Mouse (Mus musculus): Measurements from ENCODE around the gene Alad.
"Not testable (repeated sequence)": the region's sequence is repeated elsewhere in the genome, so short reads cannot be mapped to it uniquely, and the experiment has no call there.

Gene Alad

GRCm38 (mm10) chr4:62486162-62486696 is 33.5 kb downstream of the Alad start:
- no peak for DNase-seq (ENCODE audit: extremely low spot score, low read depth, low spot score)

DNA sequence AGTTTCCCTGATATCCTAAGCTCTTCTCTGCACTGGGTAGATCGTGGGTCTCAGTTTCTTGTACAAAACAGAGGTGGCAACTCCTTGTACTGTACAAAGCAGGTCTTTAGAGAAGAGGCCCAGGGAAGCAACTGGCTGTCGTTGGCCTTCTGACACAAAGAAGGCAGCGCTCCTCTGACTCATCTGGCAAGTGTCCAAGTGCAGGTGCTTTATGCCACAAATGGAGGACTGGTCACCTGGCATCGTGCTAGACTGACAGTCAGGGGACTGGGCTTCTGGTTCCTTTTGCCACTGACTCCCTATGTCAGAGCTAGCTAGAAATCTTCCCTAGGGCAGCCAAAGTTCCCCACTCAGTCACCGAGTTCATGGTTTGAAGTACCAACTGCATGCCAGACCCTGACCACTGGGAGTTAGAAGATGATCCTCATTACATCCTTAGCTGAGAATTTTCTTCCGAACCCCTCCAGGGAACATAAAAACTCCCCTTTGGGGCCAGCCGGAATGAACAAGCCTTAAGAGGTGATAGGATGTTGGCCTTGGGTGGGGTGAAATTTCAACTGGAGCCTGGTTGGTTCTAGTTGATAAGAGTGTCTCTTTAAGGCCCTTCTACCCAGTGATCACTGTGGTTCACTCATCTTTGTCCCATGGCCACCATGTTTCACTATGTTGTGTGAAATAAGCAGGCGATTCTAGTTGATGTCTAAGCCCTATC is 34.1 kb downstream of the Alad start:
- no peak for DNase-seq (ENCODE audit: extremely low spot score, low read depth, low spot score)

DNA sequence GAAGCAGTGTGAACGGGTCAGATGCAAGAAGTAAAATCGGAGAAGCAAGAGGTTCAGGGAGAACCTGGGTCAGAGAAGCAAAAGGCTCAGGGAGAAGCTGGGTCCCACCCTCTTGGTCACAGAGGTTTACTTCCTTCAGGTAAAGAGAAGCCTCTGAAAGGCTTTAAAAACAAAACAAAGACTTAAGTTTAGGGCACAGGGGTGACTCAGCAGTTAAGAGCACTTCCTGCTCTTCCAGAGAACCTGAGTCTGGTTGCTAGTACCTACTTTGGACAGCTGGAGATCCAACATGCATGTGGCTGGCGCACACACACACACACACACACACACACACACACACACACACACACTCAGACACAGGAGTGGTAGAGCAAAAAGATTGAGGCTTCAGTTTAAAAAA is 34.8 kb downstream of the Alad start:
- no peak for DNase-seq (ENCODE audit: extremely low spot score, low read depth, low spot score)

DNA sequence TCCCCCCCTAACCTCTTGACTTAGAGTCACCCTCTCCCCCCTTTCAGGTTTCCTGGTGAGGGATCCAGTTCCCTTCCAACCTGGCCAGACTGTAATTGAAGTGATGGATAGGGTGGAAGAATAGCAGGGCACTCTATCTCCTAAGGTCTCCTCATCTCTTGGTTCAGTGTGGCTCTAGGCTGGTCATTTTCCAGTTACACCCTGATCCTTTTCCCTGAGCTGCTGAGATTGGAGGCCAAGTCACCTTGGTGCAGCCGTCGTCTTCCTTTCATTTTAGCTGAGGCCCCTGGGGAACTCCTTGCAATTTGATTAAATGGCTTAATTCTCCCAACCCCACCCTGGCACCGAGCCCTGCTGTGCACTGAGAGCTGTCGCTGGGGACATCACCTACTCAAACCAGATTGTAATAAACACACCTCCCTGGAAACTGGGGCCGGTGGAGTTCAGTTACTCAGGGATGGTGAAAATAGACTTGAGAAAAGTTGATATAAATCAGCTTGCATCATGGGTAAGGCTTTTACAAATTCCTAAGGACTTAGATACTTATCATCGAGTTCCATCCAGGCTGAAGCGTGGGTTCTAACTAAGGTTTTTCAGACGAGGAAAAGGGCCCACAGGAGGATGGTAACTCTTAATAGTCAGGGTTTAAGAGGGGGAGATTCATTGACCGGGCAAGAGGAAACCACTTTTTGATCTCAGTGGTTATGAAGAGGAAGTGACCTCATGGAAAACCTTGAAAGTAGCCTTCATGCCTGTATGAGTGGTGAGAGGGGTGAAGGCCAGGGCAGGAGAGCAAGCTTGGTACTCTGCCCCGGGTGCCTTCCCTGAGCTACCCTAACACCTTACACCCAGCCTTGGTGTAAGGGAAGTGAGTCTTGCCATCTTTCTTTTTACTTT is 38.8 kb downstream of the Alad start:
- no peak for DNase-seq (ENCODE audit: extremely low spot score, low read depth, low spot score)

- DNase-seq (ENCODE audit: extremely low spot score, low read depth, low spot score), result no peak
Observed at GRCm38 (mm10) chr4:62479937-62480708, 39.6 kb downstream of the Alad start, which contains the start of gene Bspry. Bspry (plus strand) TSS chr4:62480053.

DNA sequence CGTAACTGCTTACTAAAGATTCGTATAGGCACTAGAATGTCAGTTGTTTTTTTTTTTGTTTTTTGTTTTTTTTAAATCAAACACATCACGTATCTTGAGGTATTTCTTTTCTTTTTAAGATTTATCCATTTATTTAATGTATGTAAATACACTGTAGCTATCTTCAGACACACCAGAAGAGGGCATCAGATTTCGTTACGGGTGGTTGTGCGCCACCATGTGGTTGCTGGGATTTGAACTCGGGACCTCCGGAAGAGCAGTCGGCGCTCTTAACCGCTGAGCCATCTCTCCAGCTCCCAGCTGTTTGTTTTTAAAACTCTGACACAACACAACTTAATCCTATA is 40.2 kb downstream of the Alad start:
- DNase-seq (ENCODE audit: extremely low spot score, low read depth, low spot score), result not testable (repeated sequence)

DNA sequence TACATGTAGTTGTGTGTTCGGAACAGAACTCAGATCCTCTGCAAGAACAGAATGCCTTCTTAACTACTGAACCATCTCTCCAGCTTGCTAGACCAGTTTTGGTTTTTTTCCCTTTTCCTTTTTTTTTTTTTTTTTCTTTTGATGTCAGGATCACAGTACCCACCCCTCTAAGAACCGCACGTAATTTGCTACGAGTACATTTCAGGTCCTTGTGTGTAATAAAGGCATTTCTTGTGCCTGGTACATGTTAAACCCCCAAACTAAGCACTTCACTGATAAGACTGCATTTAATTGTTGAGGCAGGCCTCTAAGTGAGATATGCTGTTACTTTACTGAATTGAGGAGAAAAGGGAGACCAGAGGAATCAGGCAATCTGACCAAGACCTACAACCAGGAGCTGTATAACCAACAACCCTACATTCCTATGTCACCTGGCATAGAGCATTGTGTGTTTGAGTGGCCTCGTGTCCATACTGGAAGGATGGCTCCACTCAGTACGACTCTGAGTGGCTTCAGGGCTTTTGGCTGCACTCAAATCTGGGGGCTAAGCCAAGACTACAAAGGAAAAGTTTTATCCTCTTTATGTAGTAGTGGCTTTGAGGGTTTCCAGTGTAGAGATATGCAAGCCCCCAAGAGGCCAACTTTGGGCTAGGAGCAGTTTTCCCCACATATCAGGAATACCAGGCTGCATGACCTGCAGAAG is 42.0 kb downstream of the Alad start:
- no peak for DNase-seq (ENCODE audit: extremely low spot score, low read depth, low spot score)

DNA sequence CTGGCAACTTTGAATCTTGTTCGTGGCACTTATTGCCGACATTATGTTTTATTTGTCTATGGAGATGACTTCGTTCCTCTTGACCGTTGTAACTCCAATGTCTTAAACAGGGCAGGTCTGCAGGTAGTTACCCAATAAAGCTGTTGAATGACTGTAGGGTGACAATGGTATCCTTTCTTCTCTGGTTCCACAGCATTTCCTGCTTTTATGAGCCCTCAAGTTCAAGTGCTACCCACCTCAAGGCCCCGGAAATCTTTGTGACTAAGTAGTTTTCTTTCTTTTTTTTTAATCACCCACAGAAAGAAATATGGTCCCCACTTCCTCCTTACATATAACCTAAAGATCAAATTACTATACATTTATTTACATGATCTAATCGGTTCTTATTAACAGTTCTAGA is 43.9 kb downstream of the Alad start:
- no peak for DNase-seq (ENCODE audit: extremely low spot score, low read depth, low spot score)

DNA sequence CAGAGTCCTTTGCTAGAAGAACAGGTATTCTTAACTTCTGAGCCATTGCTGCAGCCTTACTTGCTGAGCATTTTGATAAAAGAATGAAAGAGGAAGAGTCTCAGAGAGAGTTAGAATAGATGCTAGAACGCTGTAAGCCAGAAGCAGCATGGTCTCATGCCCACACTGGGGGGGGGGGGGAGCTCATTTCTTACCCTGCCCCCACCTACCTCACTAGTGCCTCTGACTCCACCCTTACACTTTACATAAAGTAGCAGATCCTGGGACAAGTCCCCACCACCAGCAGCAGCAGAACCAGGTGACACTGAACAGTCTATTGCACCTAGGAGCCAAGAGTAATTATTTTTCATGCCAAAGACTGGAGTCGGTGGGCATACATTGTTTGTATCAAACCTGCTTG is 44.6 kb downstream of the Alad start:
- DNase-seq (ENCODE audit: extremely low spot score, low read depth, low spot score), result no peak

DNA sequence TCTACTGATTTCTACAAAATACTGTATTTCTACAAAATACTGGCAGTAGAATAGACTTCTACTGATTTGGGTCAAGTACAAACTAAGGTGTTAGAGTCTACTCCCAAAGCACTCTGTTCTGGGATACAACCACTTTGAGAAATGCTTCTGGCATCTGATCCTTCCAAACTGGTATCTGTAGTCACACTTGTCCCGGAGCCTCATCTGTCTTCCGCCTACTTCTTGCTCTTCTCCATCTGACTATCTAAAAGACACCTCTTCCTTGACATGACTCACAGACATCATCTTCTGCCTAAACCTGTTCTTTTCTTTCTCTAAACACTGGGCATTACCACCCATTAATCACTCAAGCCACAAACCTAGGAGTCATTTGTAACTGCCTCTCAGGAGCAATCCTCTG is 47.6 kb downstream of the Alad start:
- DNase-seq (ENCODE audit: extremely low spot score, low read depth, low spot score), result no peak

GRCm38 (mm10) chr4:62470598-62471051 is 49.1 kb downstream of the Alad start, which contains the start of gene Wdr31:
Wdr31 (minus strand) TSS chr4:62470896.
- DNase-seq (ENCODE audit: extremely low spot score, low read depth, low spot score), result peak; percentile 46

DNA sequence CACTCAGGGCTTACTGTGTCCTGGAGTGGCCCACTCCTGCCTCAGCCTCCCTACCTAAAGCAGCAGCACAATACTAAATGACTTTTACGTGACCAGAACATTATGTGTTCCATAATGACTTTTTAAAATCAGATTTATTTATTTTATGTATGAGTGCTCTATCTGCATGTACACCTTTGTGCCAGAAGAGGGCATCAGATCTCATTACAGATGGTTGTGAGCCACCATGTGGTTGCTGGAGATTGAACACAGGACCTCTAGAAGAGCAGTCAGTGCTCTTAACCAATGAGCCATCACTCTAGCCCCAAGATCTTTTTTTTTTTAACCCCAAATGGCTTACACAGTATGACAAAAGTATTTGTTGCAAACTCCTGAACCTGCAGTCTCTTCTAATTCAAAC is 51.6 kb downstream of the Alad start:
- no peak for DNase-seq (ENCODE audit: extremely low spot score, low read depth, low spot score)

DNA sequence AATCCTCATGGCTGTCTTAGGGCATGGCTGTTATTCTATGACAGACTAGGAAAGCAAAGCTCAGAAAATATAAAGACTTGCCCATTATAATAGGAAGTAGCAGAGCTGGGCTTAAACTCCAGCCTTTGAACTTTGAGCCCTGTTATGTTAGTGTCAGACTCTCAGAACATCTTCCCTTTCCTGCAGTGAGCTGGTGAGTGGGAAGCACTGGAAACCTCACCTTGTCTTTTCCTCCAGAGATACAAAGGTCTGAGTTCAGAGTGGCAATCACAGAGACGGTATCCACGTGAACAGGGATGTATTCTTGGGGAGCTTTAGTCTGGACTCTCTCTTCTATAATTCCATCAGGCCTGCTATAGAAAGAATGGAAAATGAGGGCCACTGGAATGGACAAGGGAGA is 56.6 kb downstream of the Alad start:
- DNase-seq (ENCODE audit: extremely low spot score, low read depth, low spot score), result no peak

GRCm38 (mm10) chr4:62460348-62460747 is 59.4 kb downstream of the Alad start:
- DNase-seq (ENCODE audit: extremely low spot score, low read depth, low spot score), result no peak

Data from hindlimb bud, embryonic 11.5 days (tissue).